Comparison of ENCODE assay signal across 8 mouse cellular contexts in the genomic region with DNA sequence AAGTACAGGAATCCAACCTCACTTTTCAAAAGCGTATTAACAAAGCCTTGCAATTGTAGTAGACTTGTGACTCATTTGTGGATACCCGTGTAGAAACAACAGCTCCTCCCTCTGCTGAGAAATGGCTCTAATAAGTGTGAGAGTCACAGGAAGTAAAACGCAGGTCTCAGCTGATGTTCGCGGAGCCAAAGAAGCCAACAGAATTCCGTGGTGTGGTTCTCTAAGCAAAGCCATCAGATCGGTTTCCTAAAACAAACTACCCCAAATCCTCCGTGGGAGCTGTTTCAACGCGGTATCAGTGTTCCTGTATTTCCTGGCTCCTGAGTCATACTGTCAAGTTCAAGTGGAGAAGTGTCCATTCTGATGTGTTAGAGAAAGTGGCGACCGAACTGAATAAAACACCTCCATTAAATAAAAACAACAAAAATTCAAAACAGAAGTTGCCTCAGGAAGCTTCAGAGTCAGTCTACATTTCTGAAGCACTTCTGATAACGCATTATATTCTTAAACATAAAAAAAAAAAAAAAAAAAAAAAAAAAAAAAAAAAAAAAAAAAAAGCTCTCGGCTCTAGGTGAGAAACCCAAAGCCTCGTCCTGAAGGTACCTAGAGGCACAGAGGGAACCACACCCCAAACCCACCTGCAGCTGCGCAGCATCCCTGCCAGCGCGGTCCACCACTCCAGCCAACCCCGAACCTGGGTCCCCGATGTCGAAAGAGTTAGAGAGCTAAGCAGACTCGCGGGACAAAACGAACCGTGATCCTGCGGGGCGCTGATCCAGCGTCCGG. TPM values are rescaled to one million over a fixed set of nuclear protein-coding genes. Genes with fewer than 3 reads are reported as not detected.
DNase-seq lines count a peak whose midpoint lies in the region; ATAC-seq and TF ChIP-seq lines count a peak whose summit lies in the region.

No protein-coding gene starts in this region.

- intact Hi-C loops in left cerebral cortex, postnatal 14 days (cut with DNase I) = no loop called here

- TF ChIP-seq CTCF in testis, adult 2 months (IDR thresholded peaks at IDR 0.05; ENCODE audit: control insufficient read depth, insufficient read depth, insufficient replicate concordance, low read depth, low read length) = no peak

- ATAC-seq in forebrain, embryonic 14.5 days = peak; percentile 63
- peak; percentile 63 for ATAC-seq in limb, embryonic 13.5 days (ENCODE audit: low FRiP score, low read depth)
- peak; percentile 57 for ATAC-seq in monocyte, adult 5-6 weeks (replicated peaks; ENCODE audit: insufficient number of reproducible peaks, low FRiP score, low TSS enrichment, poor library complexity, severe bottlenecking)

- H3K4me3 ChIP-seq in testis, adult 2 months (ENCODE audit: control insufficient read depth, low read depth, low read length) = peak overlapping the region; percentile 64
- peak overlapping the region; percentile 72 for H3K4me3 ChIP-seq in forebrain, embryonic 14.5 days (ENCODE audit: low read depth, low read length)
- H3K4me3 ChIP-seq in limb, embryonic 13.5 days = peak overlapping the region; percentile 74

- no peaks in the 10 kb centered on the region for H3K36me3 ChIP-seq in testis, adult 2 months (ENCODE audit: control insufficient read depth, insufficient read depth, low read length)
- H3K36me3 ChIP-seq in forebrain, embryonic 14.5 days (ENCODE audit: control insufficient read depth, insufficient read depth, low read length) = no peaks in the 10 kb centered on the region
- no peaks in the 10 kb centered on the region for H3K36me3 ChIP-seq in limb, embryonic 13.5 days

- peak overlapping the region; percentile 67 for H3K9ac ChIP-seq in forebrain, embryonic 14.5 days (ENCODE audit: low read length)
- peak overlapping the region; percentile 73 for H3K9ac ChIP-seq in limb, embryonic 13.5 days

- H3K27ac ChIP-seq in testis, adult 2 months (ENCODE audit: control insufficient read depth, insufficient read depth, low read depth, low read length) = no peak overlapping the region
- H3K27ac ChIP-seq in forebrain, embryonic 14.5 days (ENCODE audit: low read depth, low read length) = no peak overlapping the region
- H3K27ac ChIP-seq in limb, embryonic 13.5 days = no peak overlapping the region

- H3K9me3 ChIP-seq in forebrain, embryonic 14.5 days (replicated peaks; ENCODE audit: control insufficient read depth, low read length) = no peaks in the 10 kb centered on the region
- H3K9me3 ChIP-seq in limb, embryonic 13.5 days = no peaks in the 10 kb centered on the region

- H3K27me3 ChIP-seq in testis, adult 2 months (ENCODE audit: control insufficient read depth, insufficient read depth, low read length) = no peaks in the 10 kb centered on the region
- H3K27me3 ChIP-seq in forebrain, embryonic 14.5 days (replicated peaks; ENCODE audit: control insufficient read depth, insufficient read depth, low read length) = 0 out of 2 replicates have a peak, but pooled peaks cover 3% of the 10 kb centered on the region
- H3K27me3 ChIP-seq in limb, embryonic 13.5 days = peaks cover 7% of the 10 kb centered on the region; the same call in 1 of the 2 replicates

- no peak for DNase-seq in testis, postnatal 10 days (ENCODE audit: low spot score)
- DNase-seq in adipocyte (ENCODE audit: low spot score) = peak; percentile 41
- no peak for DNase-seq in forebrain, embryonic 14.5 days (ENCODE audit: low spot score)
- DNase-seq in layer of hippocampus, postnatal 14 days (ENCODE audit: low spot score in 2 of 2) = no peak
- no peak for DNase-seq in left cerebral cortex, postnatal 14 days (ENCODE audit: low spot score in 2 of 2)

- H3K4me2 ChIP-seq in forebrain, embryonic 14.5 days (ENCODE audit: low read length) = peak overlapping the region; percentile 89
- peak overlapping the region; percentile 80 for H3K4me2 ChIP-seq in limb, embryonic 13.5 days (replicated peaks)

- no peak for TF ChIP-seq POLR2A in testis, adult 2 months (IDR thresholded peaks at IDR 0.05; ENCODE audit: control insufficient read depth, low read depth, low read length)

- 7% methylated on average over 29 of the region's 29 CpGs for WGBS in forebrain, embryonic 14.5 days
- WGBS in limb, embryonic 13.5 days = 5% methylated on average over 29 of the region's 29 CpGs

- no peaks in the 10 kb centered on the region; the same call in 1 of the 2 replicates for H3K4me1 ChIP-seq in testis, adult 2 months (ENCODE audit: control insufficient read depth, insufficient read depth, low read length)
- no peaks in the 10 kb centered on the region for H3K4me1 ChIP-seq in forebrain, embryonic 14.5 days (ENCODE audit: control insufficient read depth, insufficient read depth, low read length)
- H3K4me1 ChIP-seq in limb, embryonic 13.5 days = peaks cover 4% of the 10 kb centered on the region; the same call in 1 of the 2 replicates

RNA-seq across cellular contexts. Expression of a gene that starts 0.5 kb away (rescaled TPM):
- 0.20 and 0.23 TPM in 2 replicates for polyA plus RNA-seq in testis, adult 2 months (2012; rRNA removed)
- polyA plus RNA-seq in forebrain, embryonic 14.5 days (2014; fragmentation: Nextera tagmentation; extraction: Ambion mirVana) = 0.93 and 0.98 TPM in 2 replicates
- 2.2 and 3.5 TPM in 2 replicates for polyA plus RNA-seq in limb, embryonic 13.5 days (2015; fragmentation: Nextera tagmentation; extraction: Ambion mirVana)
- total RNA-seq in monocyte, adult 5-6 weeks (2017) = 36.7 to 65.0 TPM (median 55.4 TPM) in 3 replicates
- total RNA-seq in layer of hippocampus, postnatal 14 days (2021) = under 1 TPM; 0.21 to 0.36 TPM
- total RNA-seq in left cerebral cortex, postnatal 14 days (2021) = under 1 TPM; 0.21 to 0.35 TPM

RNA-seq across cellular contexts. Expression of a gene that starts 41.6 kb away (rescaled TPM):
- 10.5 and 14.1 TPM in 2 replicates for polyA plus RNA-seq in testis, adult 2 months (2012; rRNA removed)
- polyA plus RNA-seq in forebrain, embryonic 14.5 days (2014; fragmentation: Nextera tagmentation; extraction: Ambion mirVana) = 32.5 and 36.8 TPM in 2 replicates
- 36.4 and 37.2 TPM in 2 replicates for polyA plus RNA-seq in limb, embryonic 13.5 days (2015; fragmentation: Nextera tagmentation; extraction: Ambion mirVana)
- total RNA-seq in monocyte, adult 5-6 weeks (2017) = 9.3 to 13.9 TPM (median 10.2 TPM) in 3 replicates
- total RNA-seq in layer of hippocampus, postnatal 14 days (2021) = 1 to 10 TPM; 8.3 to 8.8 TPM
- total RNA-seq in left cerebral cortex, postnatal 14 days (2021) = 1 to 10 TPM; 8.2 to 8.9 TPM

Comparison
In these comparisons a context has a peak if more than half of its experiments do, and no peak if none do; other contexts are left out.
1. RNA of a gene that starts 0.5 kb away (total RNA-seq): 36.7 to 65.0 TPM in monocyte, adult 5-6 weeks; 0.21 to 0.36 TPM in layer of hippocampus, postnatal 14 days and 0.21 to 0.35 TPM in left cerebral cortex, postnatal 14 days; every median in the first group is over 10 times any median in the second.
2. Peak in every context shown above with its lines, with median percentiles within 50 percentile points of each other: H3K4me3 ChIP-seq and ATAC-seq.